Comparison of ENCODE assay signal across 10 mouse cellular contexts in genomic region chr5:97330074-97330473, GRCm38 (mm10).
DNase-seq lines count a peak whose midpoint lies in the region; ATAC-seq and TF ChIP-seq lines count a peak whose summit lies in the region.
"Had no signal": no experiment of that assay in that cellular context is flagged by ENCODE, and none has a peak within 500 bp of the region (broad histone marks: within the 10 kb centered on the region; RNA-seq: fewer than 3 reads in every experiment).

No protein-coding gene starts in this region.

- ATAC-seq in forebrain, postnatal 0 days, result peak; percentile 20; the same call in 1 of the 2 replicates
- ATAC-seq in forebrain, embryonic 12.5 days (ENCODE audit: low FRiP score), result no peak
- peak; percentile 37 for ATAC-seq in embryonic facial prominence, embryonic 14.5 days (ENCODE audit: low read depth)
- no peak for ATAC-seq in activated CD4-positive, CD25-positive, alpha-beta regulatory T cell, adult 4 months

- H3K4me1 ChIP-seq in forebrain, postnatal 0 days (ENCODE audit: insufficient read depth), result no peaks in the 10 kb centered on the region
- no peaks in the 10 kb centered on the region for H3K4me1 ChIP-seq in forebrain, embryonic 12.5 days
- no peaks in the 10 kb centered on the region for H3K4me1 ChIP-seq in embryonic facial prominence, embryonic 14.5 days (ENCODE audit: control insufficient read depth, insufficient read depth, low read length)
- H3K4me1 ChIP-seq: heart, embryonic 15.5 days had no signal

- H3K9ac ChIP-seq in forebrain, postnatal 0 days, result no peak overlapping the region
- H3K9ac ChIP-seq in forebrain, embryonic 12.5 days, result no peak overlapping the region
- H3K9ac ChIP-seq in embryonic facial prominence, embryonic 14.5 days (ENCODE audit: low read depth, low read length), result no peak overlapping the region
- H3K9ac ChIP-seq: heart, embryonic 15.5 days had no signal

- TF ChIP-seq CTCF in forebrain, postnatal 0 days (IDR thresholded peaks at IDR 0.05; ENCODE audit: low read depth), result peak; percentile 28
- TF ChIP-seq CTCF in layer of hippocampus, adult 2 months (conservative IDR thresholded peaks at IDR 0.05), result peak; percentile 63

- H3K4me3 ChIP-seq in forebrain, postnatal 0 days (ENCODE audit: low read depth, low read length), result no peak overlapping the region
- H3K4me3 ChIP-seq in forebrain, embryonic 12.5 days (replicated peaks), result no peak overlapping the region
- no peak overlapping the region for H3K4me3 ChIP-seq in layer of hippocampus, adult 2 months
- no peak overlapping the region for H3K4me3 ChIP-seq in embryonic facial prominence, embryonic 14.5 days (ENCODE audit: low read depth, low read length)
- H3K4me3 ChIP-seq: heart, embryonic 15.5 days had no signal

- H3K4me2 ChIP-seq in forebrain, postnatal 0 days (ENCODE audit: low read depth), result no peak overlapping the region
- no peak overlapping the region for H3K4me2 ChIP-seq in forebrain, embryonic 12.5 days
- no peak overlapping the region for H3K4me2 ChIP-seq in embryonic facial prominence, embryonic 14.5 days (ENCODE audit: low read depth, low read length)
- H3K4me2 ChIP-seq: heart, embryonic 15.5 days had no signal

- H3K36me3 ChIP-seq in forebrain, postnatal 0 days (ENCODE audit: insufficient read depth), result no peaks in the 10 kb centered on the region
- no peaks in the 10 kb centered on the region for H3K36me3 ChIP-seq in forebrain, embryonic 12.5 days (replicated peaks)
- H3K36me3 ChIP-seq in embryonic facial prominence, embryonic 14.5 days (ENCODE audit: control insufficient read depth, insufficient read depth, low read length), result no peaks in the 10 kb centered on the region
- H3K36me3 ChIP-seq: heart, embryonic 15.5 days had no signal

- H3K27me3 ChIP-seq in forebrain, postnatal 0 days (ENCODE audit: insufficient read depth, low read length), result no peaks in the 10 kb centered on the region
- H3K27me3 ChIP-seq in forebrain, embryonic 12.5 days, result no peaks in the 10 kb centered on the region
- H3K27me3 ChIP-seq in embryonic facial prominence, embryonic 14.5 days (replicated peaks; ENCODE audit: control insufficient read depth, insufficient read depth, low read length), result no peaks in the 10 kb centered on the region
- H3K27me3 ChIP-seq: heart, embryonic 15.5 days had no signal

- no peaks in the 10 kb centered on the region for H3K9me3 ChIP-seq in forebrain, postnatal 0 days (ENCODE audit: low read length)
- no peaks in the 10 kb centered on the region for H3K9me3 ChIP-seq in forebrain, embryonic 12.5 days
- no peaks in the 10 kb centered on the region for H3K9me3 ChIP-seq in embryonic facial prominence, embryonic 14.5 days (ENCODE audit: control insufficient read depth, low read length)
- H3K9me3 ChIP-seq: heart, embryonic 15.5 days had no signal

- peak; percentile 38 for DNase-seq in forebrain, postnatal 0 days
- no peak for DNase-seq in layer of hippocampus, adult 2 months (ENCODE audit: low spot score in 2 of 2)
- no peak for DNase-seq in layer of hippocampus, postnatal 10 days (ENCODE audit: low spot score in 2 of 2)
- peak; percentile 86 for DNase-seq in embryonic facial prominence, embryonic 14.5 days (ENCODE audit: low spot score)
- peak; percentile 21 for DNase-seq in mesoderm, embryonic 11.5 days (ENCODE audit: low read depth, low spot score)
- DNase-seq in right cerebral cortex, adult 2 months (ENCODE audit: low spot score in 2 of 2), result no peak
- DNase-seq: adrenal gland, postnatal 25 days had no signal

- WGBS in forebrain, postnatal 0 days, result 27% methylated on average over 1 of the region's 1 CpGs
- 44% methylated on average over 1 of the region's 1 CpGs for WGBS in forebrain, embryonic 12.5 days
- 18% methylated on average over 1 of the region's 1 CpGs for WGBS in embryonic facial prominence, embryonic 14.5 days

- H3K27ac ChIP-seq in forebrain, postnatal 0 days (ENCODE audit: low read depth, low read length), result no peak overlapping the region
- H3K27ac ChIP-seq in forebrain, embryonic 12.5 days, result no peak overlapping the region
- no peak overlapping the region for H3K27ac ChIP-seq in layer of hippocampus, adult 2 months
- H3K27ac ChIP-seq in embryonic facial prominence, embryonic 14.5 days (replicated peaks; ENCODE audit: low read depth, low read length), result no peak overlapping the region
- H3K27ac ChIP-seq: heart, embryonic 15.5 days had no signal

Comparison
In these comparisons a context has a peak if more than half of its experiments do, and no peak if none do; other contexts are left out.
1. ATAC-seq: peak in forebrain, postnatal 0 days (single experiment) and embryonic facial prominence, embryonic 14.5 days (single experiment); none in forebrain, embryonic 12.5 days (single experiment) and activated CD4-positive, CD25-positive, alpha-beta regulatory T cell, adult 4 months (single experiment).
2. DNase-seq: peak in forebrain, postnatal 0 days (single experiment), embryonic facial prominence, embryonic 14.5 days (single experiment) and mesoderm, embryonic 11.5 days (single experiment); none in layer of hippocampus, adult 2 months (0 of 2), layer of hippocampus, postnatal 10 days (0 of 2) and right cerebral cortex, adult 2 months (0 of 2).